Mouse (Mus musculus) thymus, adult 2 months (tissue): ENCODE data around the gene Atxn7.

Experiments
- CTCF ChIP-seq: fragments of 200-500 bp; IDR thresholded peaks from 2 replicates; pipeline ENCODE4 v1.5.1; 2012; ENCODE audit warnings: mild to moderate bottlenecking, control low read depth, low read length, moderate library complexity, borderline replicate concordance; ENCODE audit not compliant: control insufficient read depth, poor library complexity, insufficient read depth; ENCODE audit errors: extremely low read depth
- POLR2A ChIP-seq: fragments of 200-500 bp; IDR thresholded peaks from 2 replicates; pipeline ENCODE4 v1.6.1; 2012; ENCODE audit warnings: mild to moderate bottlenecking, low read length, control low read depth, moderate library complexity; ENCODE audit not compliant: control insufficient read depth, poor library complexity, insufficient read depth; ENCODE audit errors: extremely low read depth

DNA sequence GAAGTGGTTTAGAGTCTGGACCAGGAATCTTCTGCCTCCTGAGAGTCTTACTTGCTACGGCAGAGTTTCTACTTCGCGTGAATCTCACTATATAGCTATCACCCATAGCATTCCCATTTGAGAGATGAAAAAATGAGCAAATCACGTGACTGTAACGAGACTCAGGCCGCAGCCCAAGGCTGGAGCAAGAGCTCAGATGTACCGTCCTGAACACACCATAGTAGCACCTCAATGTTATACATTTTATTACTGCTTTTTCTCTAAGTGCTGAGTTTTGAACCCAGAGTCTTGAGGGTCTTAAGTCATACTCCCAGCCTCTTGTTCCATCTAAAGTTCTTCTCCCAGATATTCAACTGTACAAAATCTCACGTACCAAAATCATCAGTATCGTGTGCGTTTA, 44.0 kb upstream of the Atxn7 start:
- no peak for TF ChIP-seq CTCF
- TF ChIP-seq POLR2A = no peak
